Mouse (Mus musculus) CH12.LX (cell line): Measurements from ENCODE around the gene Frmd8. TPM values are rescaled to one million over a fixed set of nuclear protein-coding genes. Genes with fewer than 3 reads are reported as not detected.

Experiments
- DNase-seq: peaks from one replicate; pipeline ENCODE4 v3.0.0-alpha.2; 2013; ENCODE audit errors: extremely low read depth
- H3K27ac ChIP-seq: 2 replicates; pipeline ENCODE4 v1.5.1; 2012; ENCODE audit warnings: low read depth, mild to moderate bottlenecking, control low read depth, moderate library complexity; ENCODE audit not compliant: insufficient read depth
- H3K27me3 ChIP-seq: replicated peaks from 2 replicates; pipeline ENCODE3; 2012; ENCODE audit warnings: inconsistent platforms
- H3K36me3 ChIP-seq, 2 experiments: replicated peaks in 1 of 2; 2 replicates each; pipeline versions ENCODE3 to v1.6.1; 2012; ENCODE audit warnings: inconsistent platforms in 1 of 2, low read length in 1 of 2, mild to moderate bottlenecking in 1 of 2, mixed read lengths in 1 of 2, moderate library complexity in 1 of 2; ENCODE audit not compliant: control insufficient read depth in 1 of 2, insufficient read depth in 1 of 2
- H3K4me1 ChIP-seq, 2 experiments: 2 replicates each; pipeline ENCODE4 v1.6.1; 2012; ENCODE audit warnings: inconsistent platforms in 1 of 2, moderate library complexity in 1 of 2; ENCODE audit not compliant: insufficient read depth in 2 of 2, control insufficient read depth in 1 of 2
- H3K4me2 ChIP-seq: 2 replicates; pipeline ENCODE4 v1.6.1; 2012; ENCODE audit warnings: low read depth, mild to moderate bottlenecking, control low read depth; ENCODE audit not compliant: poor library complexity, insufficient read depth, severe bottlenecking
- H3K4me3 ChIP-seq, 3 experiments: fragments of 150-350 bp in 1 of 3; sonication (generic) in 1 of 3; replicated peaks in 1 of 3; 2 replicates each; pipeline versions ENCODE3 to v1.5.1; 2011 to 2012; ENCODE audit warnings: low read depth in 2 of 3, low read length in 2 of 3, mild to moderate bottlenecking in 2 of 3, moderate library complexity in 2 of 3, control low read depth in 1 of 3, improper control_type of control experiment in 1 of 3, inconsistent platforms in 1 of 3, mixed read lengths in 1 of 3; ENCODE audit not compliant: poor library complexity in 1 of 3
- H3K79me2 ChIP-seq: replicated peaks from 2 replicates; pipeline ENCODE4 v1.6.1; 2012; ENCODE audit warnings: mild to moderate bottlenecking, moderate library complexity; ENCODE audit not compliant: control insufficient read depth, poor library complexity, insufficient read depth, severe bottlenecking; ENCODE audit errors: extremely low read depth
- H3K9ac ChIP-seq: 2 replicates; pipeline ENCODE4 v1.6.1; 2012; ENCODE audit warnings: low read depth, mild to moderate bottlenecking, control low read depth, moderate library complexity; ENCODE audit not compliant: insufficient read depth
- H3K9me3 ChIP-seq: replicated peaks from 2 replicates; pipeline ENCODE3; 2012; ENCODE audit warnings: low read length, inconsistent platforms, mixed read lengths
- BHLHE40 ChIP-seq: IDR thresholded peaks from 2 replicates; pipeline ENCODE4 v1.6.1; 2011; ENCODE audit warnings: mild to moderate bottlenecking, low read depth, low read length, improper control_type of control experiment
- CHD2 ChIP-seq: IDR thresholded peaks from 2 replicates; pipeline ENCODE4 v1.6.1; 2011; ENCODE audit warnings: low read length, improper control_type of control experiment
- CTCF ChIP-seq, 2 experiments: IDR thresholded peaks in 1 of 2; conservative IDR thresholded peaks in 1 of 2; 2 replicates each; pipeline ENCODE4 v1.5.1; 2011 to 2012; ENCODE audit warnings: low read depth in 2 of 2, low read length in 2 of 2, improper control_type of control experiment in 1 of 2, inconsistent platforms in 1 of 2, mild to moderate bottlenecking in 1 of 2, moderate library complexity in 1 of 2
- E2F4 ChIP-seq: IDR thresholded peaks from 2 replicates; pipeline ENCODE4 v1.6.1; 2011; ENCODE audit warnings: low read depth, low read length, improper control_type of control experiment; ENCODE audit not compliant: insufficient replicate concordance
- EP300 ChIP-seq: IDR thresholded peaks from 2 replicates; pipeline ENCODE4 v1.6.1; 2011; ENCODE audit warnings: low read length, improper control_type of control experiment
- ETS1 ChIP-seq: conservative IDR thresholded peaks from 2 replicates; pipeline ENCODE4 v1.6.1; 2012; ENCODE audit warnings: low read depth, mild to moderate bottlenecking, inconsistent platforms, low read length, improper control_type of control experiment, moderate library complexity
- HCFC1 ChIP-seq: IDR thresholded peaks from 2 replicates; pipeline ENCODE4 v1.6.1; 2012; ENCODE audit warnings: low read depth, mild to moderate bottlenecking, inconsistent platforms, low read length, improper control_type of control experiment
- KAT2A ChIP-seq: IDR thresholded peaks from 2 replicates; pipeline ENCODE4 v1.6.1; 2012; ENCODE audit warnings: low read length, improper control_type of control experiment, inconsistent platforms; ENCODE audit not compliant: insufficient replicate concordance
- MAFK ChIP-seq: IDR thresholded peaks from 2 replicates; pipeline ENCODE4 v1.6.1; 2011; ENCODE audit warnings: low read length, improper control_type of control experiment; ENCODE audit not compliant: insufficient replicate concordance
- MAX ChIP-seq: IDR thresholded peaks from 2 replicates; pipeline ENCODE4 v1.6.1; 2011; ENCODE audit warnings: low read length, improper control_type of control experiment
- MXI1 ChIP-seq: IDR thresholded peaks from 2 replicates; pipeline ENCODE4 v1.6.1; 2011; ENCODE audit warnings: mild to moderate bottlenecking, low read depth, low read length, improper control_type of control experiment
- MYC ChIP-seq: IDR thresholded peaks from 2 replicates; pipeline ENCODE4 v1.6.1; 2011; ENCODE audit warnings: low read depth, mild to moderate bottlenecking, improper control_type of control experiment, low read length
- NRF1 ChIP-seq: IDR thresholded peaks from 2 replicates; pipeline ENCODE4 v1.6.1; 2014; ENCODE audit warnings: low read depth, mild to moderate bottlenecking, inconsistent platforms, low read length, improper control_type of control experiment, moderate library complexity
- POLR2A ChIP-seq: IDR thresholded peaks from 2 replicates; pipeline ENCODE4 v1.6.1; 2011; ENCODE audit warnings: low read depth, mild to moderate bottlenecking, improper control_type of control experiment, low read length
- POLR2AphosphoS2 ChIP-seq: IDR thresholded peaks from 2 replicates; pipeline ENCODE4 v1.6.1; 2011; ENCODE audit warnings: low read depth, low read length, improper control_type of control experiment
- RCOR1 ChIP-seq: conservative IDR thresholded peaks from 2 replicates; pipeline ENCODE4 v1.6.1; 2012; ENCODE audit warnings: low read depth, mild to moderate bottlenecking, inconsistent platforms, low read length, improper control_type of control experiment
- TCF12 ChIP-seq: IDR thresholded peaks from 2 replicates; pipeline ENCODE4 v1.6.1; 2014; ENCODE audit warnings: low read depth, mild to moderate bottlenecking, inconsistent platforms, low read length, improper control_type of control experiment
- UBTF ChIP-seq: IDR thresholded peaks from 2 replicates; pipeline ENCODE4 v1.6.1; 2012; ENCODE audit warnings: low read depth, mild to moderate bottlenecking, inconsistent platforms, low read length, improper control_type of control experiment, moderate library complexity
- USF1 ChIP-seq: IDR thresholded peaks from 2 replicates; pipeline ENCODE4 v1.6.1; 2014; ENCODE audit warnings: low read depth, mild to moderate bottlenecking, inconsistent platforms, low read length, improper control_type of control experiment
- USF2 ChIP-seq: conservative IDR thresholded peaks from 2 replicates; pipeline ENCODE4 v1.6.1; 2011; ENCODE audit warnings: low read depth, low read length, improper control_type of control experiment
- ZC3H11A ChIP-seq: IDR thresholded peaks from 2 replicates; pipeline ENCODE4 v1.6.1; 2012; ENCODE audit warnings: low read depth, mild to moderate bottlenecking, inconsistent platforms, low read length, improper control_type of control experiment
- ZNF384 ChIP-seq: IDR thresholded peaks from 2 replicates; pipeline ENCODE4 v1.6.1; 2012; ENCODE audit warnings: low read depth, low read length, improper control_type of control experiment, inconsistent platforms
- dilution Hi-C: fragments of 300-500 bp; cut with MboI; formaldehyde crosslinking; loops from 2 replicates; pipeline ENCODE4 v1.14.3; 2020; ENCODE audit warnings: low sequenced_read_pairs; ENCODE audit not compliant: extremely low pct_unique_long_range_greater_than_20kb, extremely low pct_ligation_motif_present
- in situ Hi-C: fragments of 300-500 bp; cut with MboI; formaldehyde crosslinking; loops from 3 replicates; pipeline ENCODE4 v1.14.3; 2019; ENCODE audit warnings: low sequenced_read_pairs, low pct_ligation_motif_present, low pct_unique_long_range_greater_than_20kb, mixed read lengths
- polyA plus RNA-seq: library from polyadenylated mRNA; unstranded; fragments of >175 nt; gene quantifications from 2 replicates; pipeline ENCODE4 v1.2.1, GENCODE M21; 2012; ENCODE audit warnings: low read depth; ENCODE audit not compliant: insufficient read length
- total RNA-seq, 2 experiments: library from RNA; depleted of rRNA; stranded (reverse); fragments of 300-350 nt in 1 of 2; fragments of >200 nt in 1 of 2; gene quantifications; 2 replicates each; pipeline ENCODE4 v1.2.3; 2012 to 2014

Gene Frmd8
- total and polyA plus RNA-seq, 3 experiments, result 13.5 to 30.7 (median 25.2) TPM

DNA sequence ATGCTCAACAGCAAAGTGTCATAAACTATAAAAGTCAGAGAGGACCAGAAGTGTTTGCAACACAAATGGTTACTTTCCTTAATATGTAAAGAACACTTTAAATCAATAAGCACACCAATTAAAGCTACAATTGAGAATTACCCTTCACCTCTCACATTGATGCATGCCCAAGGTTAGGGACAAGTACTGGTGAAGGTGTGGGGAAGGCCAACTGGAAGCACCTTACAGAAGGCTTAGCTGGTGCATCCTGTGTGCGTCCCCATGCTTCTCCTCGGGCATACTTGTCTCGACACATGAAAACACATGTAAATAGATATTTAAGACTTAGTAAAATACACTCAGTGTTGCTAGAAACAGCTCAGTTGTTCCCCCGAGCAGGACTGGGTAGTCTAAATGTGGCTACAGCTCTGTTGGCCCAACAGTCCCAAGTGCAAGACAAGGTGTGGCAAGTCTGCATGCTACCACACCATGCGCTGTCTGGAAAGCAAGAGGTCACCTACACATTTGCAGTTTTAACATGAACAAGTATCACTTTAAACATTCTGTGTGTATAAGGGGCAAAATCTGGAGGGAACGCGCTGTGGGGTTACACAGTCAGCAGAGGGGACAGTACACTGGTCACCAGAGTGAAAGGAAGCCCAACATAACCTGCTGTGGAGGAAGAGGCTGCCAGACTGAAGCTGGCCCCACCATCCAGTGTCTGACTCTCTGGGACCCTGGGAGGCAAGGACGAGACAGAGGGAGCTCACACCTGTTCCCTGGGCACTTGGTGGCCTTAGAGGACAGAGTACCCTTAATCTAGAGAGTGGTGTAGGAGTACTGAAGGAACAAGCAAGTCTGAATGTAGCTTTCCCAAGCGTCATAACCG is 39.8 kb downstream of the Frmd8 start:
- H3K4me3 ChIP-seq, result no peak overlapping the region
- dilution Hi-C loops (no loop called here), in situ Hi-C loops (no loop called here)
- H3K36me3 ChIP-seq, result peaks cover 2 to 32% of the 10 kb centered on the region in 2 experiments
- H3K79me2 ChIP-seq, result peaks cover 5% of the 10 kb centered on the region; the same call in 1 of the 2 replicates
- no peaks in the 10 kb centered on the region for H3K27me3 ChIP-seq
- no peak for DNase-seq
- TF ChIP-seq UBTF (no peak), ZC3H11A (no peak), MAX (no peak), USF1 (no peak), EP300 (no peak), POLR2A (no peak)
- no peak overlapping the region for H3K27ac ChIP-seq
- H3K9ac ChIP-seq, result no peak overlapping the region
- no peak overlapping the region for H3K4me2 ChIP-seq
- no peaks in the 10 kb centered on the region for H3K9me3 ChIP-seq
- H3K4me1 ChIP-seq, result peaks cover 30 to 70% of the 10 kb centered on the region in 2 experiments

DNA sequence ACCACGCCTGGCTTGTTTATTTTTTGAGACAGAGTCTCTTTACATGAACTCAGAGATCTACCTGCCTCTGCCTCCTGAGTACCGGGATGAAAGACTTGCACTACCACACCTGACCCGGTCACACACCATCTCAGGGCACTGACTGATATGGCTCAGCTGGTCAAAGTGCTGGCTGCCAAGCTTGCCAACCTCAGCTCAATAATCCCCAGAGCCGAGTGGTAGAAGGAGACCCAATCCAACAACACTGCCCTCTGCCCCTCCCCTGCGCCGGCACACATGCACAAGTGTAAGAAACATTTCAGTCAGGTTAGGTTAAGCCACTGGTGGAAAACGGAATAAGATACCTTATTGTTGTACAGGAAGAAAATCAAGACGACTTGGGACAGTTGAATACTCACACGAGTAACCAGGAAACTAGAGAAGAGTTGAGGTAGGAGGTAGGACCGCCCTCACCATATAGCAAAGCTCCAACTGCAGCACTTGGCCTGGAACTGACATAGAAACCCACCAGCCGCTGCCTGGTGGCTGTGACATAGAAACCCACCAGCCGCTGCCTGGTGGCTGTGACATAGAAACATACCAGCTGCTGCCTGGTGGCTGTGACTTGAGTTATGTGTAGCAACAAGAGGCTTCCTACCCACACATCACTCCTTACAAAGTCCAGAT is 40.7 kb downstream of the Frmd8 start:
- Histone ChIP-seq H3K4me2 (no peak overlapping the region), H3K4me1 (peaks cover 24 to 61% of the 10 kb centered on the region in 2 experiments), H3K9me3 (no peaks in the 10 kb centered on the region), H3K9ac (no peak overlapping the region), H3K27ac (no peak overlapping the region), H3K27me3 (no peaks in the 10 kb centered on the region), H3K4me3 (no peak overlapping the region), H3K79me2 (no peaks in the 10 kb centered on the region), H3K36me3 (peaks cover 2 to 39% of the 10 kb centered on the region in 2 experiments)
- DNase-seq, result no peak
- TF ChIP-seq ETS1, result no peak
- TF ChIP-seq KAT2A, result no peak
- no peak for TF ChIP-seq BHLHE40
- TF ChIP-seq MXI1, result no peak
- TF ChIP-seq ZNF384, result no peak
- no peak for TF ChIP-seq MYC
- TF ChIP-seq NRF1, result no peak
- TF ChIP-seq E2F4, result no peak
- no peak for TF ChIP-seq POLR2AphosphoS2
- no peak for TF ChIP-seq MAFK
- TF ChIP-seq CHD2, result no peak
- no peak for TF ChIP-seq HCFC1
- no peak for TF ChIP-seq RCOR1
- no peak for TF ChIP-seq CTCF (conservative IDR thresholded peaks at IDR 0.05 in 1 of 2, IDR thresholded peaks at IDR 0.05 in 1 of 2; ENCODE audit: low read depth in 2 of 2, low read length in 2 of 2)
- TF ChIP-seq USF2, result no peak
- no peak for TF ChIP-seq TCF12
- in situ Hi-C loops, result no loop called here
- dilution Hi-C loops, result no loop called here
